Mouse (Mus musculus): ENCODE measurements around the gene Bdkrb2.

DNA sequence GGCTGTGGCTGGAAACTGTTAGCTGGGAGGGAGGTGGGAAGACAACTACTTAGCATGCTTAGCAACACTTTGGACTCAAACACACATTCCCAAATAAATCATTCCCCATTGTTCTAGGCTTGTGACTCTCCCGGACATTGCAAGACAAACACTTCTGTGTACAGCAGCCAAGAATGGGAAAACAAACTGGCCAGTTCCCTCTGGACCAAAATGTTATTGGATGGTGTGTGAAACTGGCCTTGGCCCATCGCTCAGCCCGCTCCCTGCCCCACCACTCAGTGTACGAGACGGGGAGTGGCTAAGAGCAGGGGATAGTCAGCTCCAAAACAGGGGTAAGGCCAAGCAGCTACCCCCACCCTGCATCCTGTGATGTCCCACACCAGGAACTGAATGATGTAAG is 36.2 kb upstream of the Bdkrb2 start:
- no peak for TF ChIP-seq GATA1 (IDR thresholded peaks at IDR 0.05; ENCODE audit: borderline replicate concordance, low read length)
- TF ChIP-seq FLI1 (IDR thresholded peaks at IDR 0.05; ENCODE audit: low read length) = no peak

Measured in megakaryocyte, embryonic 14.5 days (primary cell).